Mouse (Mus musculus) megakaryocyte progenitor cell, adult 5-6 weeks (primary cell): ENCODE measurements around the gene Gm1330. TPM values are rescaled to one million over a fixed set of nuclear protein-coding genes. Genes with fewer than 3 reads are reported as not detected.
"Not testable (repeated sequence)": the region's sequence is repeated elsewhere in the genome, so short reads cannot be mapped to it uniquely, and the experiment has no call there.

Experiments used
- ATAC-seq: replicated peaks from 2 replicates; pipeline ENCODE4 v1.8.0; 2016; ENCODE audit warnings: mild to moderate bottlenecking, moderate TSS enrichment, inconsistent platforms; ENCODE audit not compliant: poor library complexity
- total RNA-seq, 2 experiments: library from RNA; stranded (forward) in 1 of 2; stranded (reverse) in 1 of 2; fragments of 157-497, 149-512 nt in 1 of 2; fragments of 200-1000 nt in 1 of 2; gene quantifications; 2 replicates each; pipeline versions ENCODE4 v1.2.3 to v1.2.4; 2015 to 2017

The Gm1330 gene
- not detected in 2 replicates for total RNA-seq (2015)
- total RNA-seq (2017): not detected in 2 replicates

DNA sequence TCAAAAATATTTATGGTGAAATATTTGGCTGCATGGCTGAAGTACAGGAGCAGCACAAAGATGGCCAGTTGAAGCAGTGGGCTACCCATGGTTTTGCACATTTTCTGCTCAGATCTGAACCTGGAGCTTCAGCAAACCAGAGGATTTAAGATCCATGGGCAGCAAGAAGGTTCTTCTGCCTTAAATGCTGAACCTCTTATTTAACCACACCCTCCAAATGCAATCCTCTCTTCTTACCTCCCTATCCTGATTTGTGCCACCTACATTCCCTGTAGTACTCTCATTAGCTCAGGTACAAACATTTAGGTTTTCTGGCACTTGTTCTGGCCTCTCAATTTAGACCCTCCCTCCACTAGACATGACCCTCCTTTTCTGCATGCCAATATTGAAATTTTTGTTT is at the start of gene Gm1330:
Gene Gm1330 (minus strand): TSS at position 101 of the 400 bp plus-strand sequence.
- no peak for ATAC-seq

GRCm38 (mm10) chr2:149017137-149017536 is 14.1 kb upstream of the Gm1330 start, which contains the start of gene Gm10750:
TSS of gene Gm10750 (minus strand) at chr2:149017237.
- not testable (repeated sequence) for ATAC-seq

DNA sequence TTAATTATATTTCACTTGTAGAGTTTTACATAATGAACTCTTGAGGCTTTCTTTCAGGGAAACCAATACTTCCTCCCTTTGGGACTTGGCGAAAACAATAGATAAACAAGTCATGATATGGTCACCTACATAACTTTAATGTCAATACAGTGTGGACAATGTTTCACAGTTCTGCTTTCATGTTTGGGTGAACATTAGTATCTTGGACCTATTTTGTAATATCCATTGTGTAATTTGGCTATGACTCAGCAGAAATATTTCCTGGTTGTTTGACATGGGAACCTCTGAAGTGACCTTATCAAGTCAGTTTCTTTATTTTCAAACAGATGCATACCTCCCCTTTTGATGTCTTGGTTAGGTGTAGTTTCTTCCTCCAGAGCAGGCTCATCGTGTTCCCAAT is 1.8 kb upstream of the Gm1330 start:
- ATAC-seq: peak; percentile 65

DNA sequence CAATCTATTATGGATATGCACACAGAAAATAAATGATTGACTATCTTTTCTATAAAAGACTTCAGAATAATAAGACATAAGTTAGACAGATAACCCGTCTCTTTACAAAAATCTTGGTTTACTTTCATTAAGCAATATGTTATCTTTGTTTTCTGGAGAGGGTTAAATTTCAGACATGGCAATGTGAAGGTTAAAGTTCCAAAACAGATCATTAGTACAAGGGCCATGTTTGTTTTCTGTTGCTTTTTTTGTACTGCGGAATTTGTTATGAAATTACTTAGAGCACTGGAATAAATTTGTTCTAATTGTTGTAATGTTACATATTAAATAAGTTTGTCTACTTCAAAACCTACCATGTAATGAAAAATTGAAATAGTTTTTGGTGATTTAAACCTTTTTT is 7.9 kb downstream of the Gm1330 start:
- ATAC-seq: no peak

Other genes starting within 250 kb of the Gm1330 start
- gene Cst11, start 231.8 kb downstream of the Gm1330 start, total RNA-seq (2015): not detected in 2 replicates
- gene Cst11, start 231.8 kb downstream of the Gm1330 start, total RNA-seq (2017): not detected in 2 replicates
- not detected in 2 replicates for gene 8030411F24Rik, start 221.2 kb downstream of the Gm1330 start, total RNA-seq (2015)
- gene 8030411F24Rik, start 221.2 kb downstream of the Gm1330 start, total RNA-seq (2017): not detected in 2 replicates
- not detected in 2 replicates for gene Cst12, start 213.9 kb downstream of the Gm1330 start, total RNA-seq (2015)
- gene Cst12, start 213.9 kb downstream of the Gm1330 start, total RNA-seq (2017): not detected in 2 replicates
- gene Cst8, start 204.5 kb downstream of the Gm1330 start, total RNA-seq (2015): not detected in 2 replicates
- gene Cst8, start 204.5 kb downstream of the Gm1330 start, total RNA-seq (2017): not detected in 2 replicates
- gene Cst13, start 183.2 kb downstream of the Gm1330 start, total RNA-seq (2015): not detected in 2 replicates
- not detected in 2 replicates for gene Cst13, start 183.2 kb downstream of the Gm1330 start, total RNA-seq (2017)
- gene Cst9, start 168.1 kb downstream of the Gm1330 start, total RNA-seq (2015): not detected in 2 replicates
- not detected in 2 replicates for gene Cst9, start 168.1 kb downstream of the Gm1330 start, total RNA-seq (2017)
- not detected in 2 replicates for gene 9230104L09Rik, start 138.2 kb downstream of the Gm1330 start, total RNA-seq (2015)
- gene 9230104L09Rik, start 138.2 kb downstream of the Gm1330 start, total RNA-seq (2017): not detected in 2 replicates
- gene Cst3, start 127.6 kb downstream of the Gm1330 start, total RNA-seq (2015): 423 and 485 TPM in 2 replicates
- 377 and 496 TPM in 2 replicates for gene Cst3, start 127.6 kb downstream of the Gm1330 start, total RNA-seq (2017)
- not detected in 2 replicates for gene Gm10750, start 14.0 kb upstream of the Gm1330 start, total RNA-seq (2015)
- gene Gm10750, start 14.0 kb upstream of the Gm1330 start, total RNA-seq (2017): not detected in 2 replicates